16 mouse cellular contexts compared by ENCODE assay signal in genomic region chr5:29112531-29112930, GRCm38 (mm10).
"Had no signal": no experiment of that assay in that cellular context is flagged by ENCODE, and none has a peak within 500 bp of the region (broad histone marks: within the 10 kb centered on the region; RNA-seq: fewer than 3 reads in every experiment).

No protein-coding gene starts in this region.

- H3K9me3 ChIP-seq: neural tube, embryonic 13.5 days; neural tube, embryonic 15.5 days; stomach, embryonic 15.5 days had no signal

- DNase-seq: retina, postnatal 1 day; right cerebral cortex, adult 18-20 months; right cerebral cortex, postnatal 14 days; right cerebral cortex, postnatal 25 days; right cerebral cortex, postnatal 4 days; spleen, adult 18-20 months; thymus, adult 18-20 months; thymus, adult 2 months; thymus, postnatal 14 days; thymus, postnatal 25 days; thymus, postnatal 36 days; thymus, postnatal 4 days had no signal

- H3K9ac ChIP-seq: neural tube, embryonic 13.5 days; neural tube, embryonic 15.5 days; stomach, embryonic 15.5 days had no signal

- H3K27me3 ChIP-seq: neural tube, embryonic 13.5 days; neural tube, embryonic 15.5 days; stomach, embryonic 15.5 days had no signal

- H3K4me3 ChIP-seq: neural tube, embryonic 13.5 days; neural tube, embryonic 15.5 days; stomach, embryonic 15.5 days had no signal

- H3K36me3 ChIP-seq: neural tube, embryonic 13.5 days; neural tube, embryonic 15.5 days; stomach, embryonic 15.5 days had no signal

- H3K4me2 ChIP-seq: neural tube, embryonic 13.5 days; neural tube, embryonic 15.5 days; stomach, embryonic 15.5 days had no signal

- H3K4me1 ChIP-seq: neural tube, embryonic 13.5 days; neural tube, embryonic 15.5 days; stomach, embryonic 15.5 days had no signal

- H3K27ac ChIP-seq: neural tube, embryonic 13.5 days; neural tube, embryonic 15.5 days; stomach, embryonic 15.5 days; stomach, postnatal 0 days had no signal
